Mouse (Mus musculus): ENCODE data around the gene Hps4. TPM values are rescaled to one million over a fixed set of nuclear protein-coding genes. Genes with fewer than 3 reads are reported as not detected.
"Not testable (repeated sequence)": the region's sequence is repeated elsewhere in the genome, so short reads cannot be mapped to it uniquely, and the experiment has no call there.

Gene Hps4
- total RNA-seq, 2 experiments from 2014 or later: 54.1 to 60.5 TPM

- DNase-seq (ENCODE audit: low spot score in 2 of 2): no peak
Observed at GRCm38 (mm10) chr5:112394779-112395443, 52.0 kb downstream of the Hps4 start, which contains the start of gene Asphd2. Gene Asphd2, minus strand, starts transcription at chr5:112394866.

GRCm38 (mm10) chr5:112396066-112396465 is 53.2 kb downstream of the Hps4 start:
- DNase-seq (ENCODE audit: low spot score in 2 of 2): no peak

GRCm38 (mm10) chr5:112399284-112399683 is 56.4 kb downstream of the Hps4 start:
- DNase-seq (ENCODE audit: low spot score in 2 of 2): no peak

GRCm38 (mm10) chr5:112402437-112402836 is 59.6 kb downstream of the Hps4 start:
- no peak for DNase-seq (ENCODE audit: low spot score in 2 of 2)

DNA sequence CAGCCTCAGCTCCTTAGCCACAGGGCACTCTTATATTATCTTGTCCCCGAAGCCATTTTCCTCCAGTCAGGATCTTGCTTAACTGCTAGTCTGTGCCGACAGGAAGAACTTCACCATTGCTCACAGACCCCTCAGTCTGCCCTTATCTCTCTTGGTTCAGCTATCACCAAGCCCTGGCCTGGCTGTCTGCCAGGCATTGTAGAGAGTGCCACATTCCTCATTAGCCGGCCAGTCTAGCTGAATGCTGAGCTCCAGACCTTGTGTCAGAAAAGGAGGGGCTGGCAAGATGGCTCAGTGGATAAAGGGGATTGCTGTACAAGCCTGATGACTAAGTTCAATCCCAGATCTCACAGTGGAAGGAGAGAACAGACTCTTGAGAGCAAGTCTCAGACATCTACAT is 63.1 kb downstream of the Hps4 start:
- no peak for DNase-seq (ENCODE audit: low spot score in 2 of 2)

DNA sequence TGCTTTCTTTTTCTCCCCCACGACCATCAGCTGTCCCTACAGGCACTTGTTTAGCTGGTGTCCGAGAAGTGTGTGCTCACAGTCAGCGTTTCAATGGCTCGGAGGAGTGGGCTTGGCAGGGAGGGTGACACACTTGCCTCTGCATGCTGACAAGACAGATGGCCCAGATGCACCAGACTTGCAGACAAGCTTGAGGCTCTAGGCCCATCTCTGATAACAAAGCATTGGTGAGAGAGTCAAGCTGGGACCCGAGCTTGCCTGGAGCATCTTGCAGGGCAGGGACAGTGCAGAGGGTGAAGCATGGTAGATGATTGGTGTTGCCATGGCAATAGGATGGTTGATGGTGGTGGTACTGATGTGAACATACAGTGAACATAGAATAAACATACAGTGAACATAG is 66.4 kb downstream of the Hps4 start:
- DNase-seq (ENCODE audit: low spot score in 2 of 2): no peak

DNA sequence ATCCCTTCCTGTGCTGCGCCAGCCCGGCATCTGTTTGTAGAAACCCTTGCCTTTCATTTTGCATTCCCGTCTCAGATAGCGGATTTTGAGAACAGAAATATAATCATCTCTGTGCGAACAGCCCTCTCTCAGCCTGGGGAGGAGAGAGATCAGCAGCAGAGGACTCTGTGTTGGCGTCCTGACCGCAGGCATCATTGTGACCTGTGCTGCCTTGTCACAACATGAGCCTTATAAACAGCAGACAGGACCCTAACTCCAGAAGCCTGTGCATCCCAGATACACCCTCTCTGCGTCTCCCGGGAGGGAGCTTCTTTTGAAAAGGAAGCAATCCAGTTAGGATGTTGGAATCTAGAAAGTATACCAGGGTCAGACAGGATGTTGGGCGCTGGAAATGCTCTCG is 68.2 kb downstream of the Hps4 start:
- DNase-seq (ENCODE audit: low spot score in 2 of 2): no peak

- DNase-seq (ENCODE audit: low spot score in 2 of 2): no peak
Observed at GRCm38 (mm10) chr5:112411514-112412335, 68.8 kb downstream of the Hps4 start.

GRCm38 (mm10) chr5:112412781-112413180 is 69.9 kb downstream of the Hps4 start:
- not testable (repeated sequence) for DNase-seq (ENCODE audit: low spot score in 2 of 2)

- DNase-seq (ENCODE audit: low spot score in 2 of 2): no peak
Observed at GRCm38 (mm10) chr5:112416673-112417072, 73.8 kb downstream of the Hps4 start.

DNA sequence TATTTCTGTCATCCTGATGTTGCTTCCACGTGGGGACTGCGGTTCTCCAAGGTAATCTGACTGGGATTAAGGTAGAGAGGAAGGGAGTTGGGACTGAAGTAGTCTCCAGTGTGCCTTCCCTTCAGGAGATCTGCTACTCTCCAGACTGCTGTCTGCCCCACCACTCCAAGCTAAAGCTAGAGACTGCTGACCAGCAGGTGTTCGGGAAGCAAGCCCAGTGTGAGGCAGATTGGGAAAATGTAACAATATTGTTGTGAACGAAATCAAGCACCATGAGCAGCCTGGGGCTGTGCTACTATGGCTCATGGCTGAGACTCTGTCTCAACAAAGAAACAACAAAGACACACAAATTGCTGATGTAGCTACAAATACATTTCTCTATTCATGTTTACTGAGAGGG is 75.1 kb downstream of the Hps4 start:
- DNase-seq (ENCODE audit: low spot score in 2 of 2): no peak

GRCm38 (mm10) chr5:112419535-112419934 is 76.7 kb downstream of the Hps4 start:
- DNase-seq (ENCODE audit: low spot score in 2 of 2): no peak

- DNase-seq (ENCODE audit: low spot score in 2 of 2): peak in 1 of 2 experiments; percentile 6
Observed at GRCm38 (mm10) chr5:112426635-112427034, 83.8 kb downstream of the Hps4 start.

DNA sequence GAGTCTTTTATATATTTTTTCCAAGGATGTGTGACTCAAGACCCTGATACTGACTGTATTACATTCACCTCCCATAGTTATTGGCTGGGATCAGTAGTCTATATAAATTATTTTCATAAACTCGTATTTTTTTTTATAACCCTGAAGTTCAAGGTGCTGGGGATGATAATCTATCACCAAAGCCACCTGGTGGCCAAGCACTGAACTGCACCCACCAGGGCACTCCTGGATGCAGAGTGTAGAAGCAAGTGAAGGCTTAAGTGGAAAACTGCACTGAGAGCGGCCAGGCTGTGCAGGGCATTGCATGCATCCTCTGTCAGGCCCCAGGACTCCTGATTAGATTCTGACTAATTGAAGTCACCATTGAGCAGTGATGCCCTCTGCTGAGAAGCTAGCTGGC is 84.4 kb downstream of the Hps4 start:
- peak; percentile 66 to 67 for DNase-seq (ENCODE audit: low spot score in 2 of 2)

Other genes starting within 250 kb of the Hps4 start
- gene Cryba4, start 90.6 kb upstream of the Hps4 start, total RNA-seq (2021): 100 to 1,000 TPM in 1 of 2 experiments, 10 to 100 TPM in 1; 95.8 to 126 TPM
- 1 to 10 TPM; 3.2 to 3.3 TPM for gene Crybb1, start 87.3 kb upstream of the Hps4 start, total RNA-seq (2021)
- 100 to 1,000 TPM; 208 to 233 TPM for gene Tpst2, start 66.4 kb upstream of the Hps4 start, total RNA-seq (2021)
- gene Tfip11, start 16.7 kb upstream of the Hps4 start, total RNA-seq (2021): 10 to 100 TPM; 38.6 to 41.8 TPM
- 10 to 100 TPM; 60.5 to 65.1 TPM for gene Srrd, start within 50 bp of the Hps4 start, total RNA-seq (2021)
- gene Gm6583, start 12.9 kb downstream of the Hps4 start, total RNA-seq (2021): not detected
- gene Asphd2, start 51.8 kb downstream of the Hps4 start, total RNA-seq (2021): 1 to 10 TPM; 3.4 to 4.3 TPM
- gene Gm6588, start 106.3 kb downstream of the Hps4 start, total RNA-seq (2021): not detected
- gene Sez6l, start 234.1 kb downstream of the Hps4 start, total RNA-seq (2021): 1 to 10 TPM; 4.3 to 5.3 TPM